15 mouse cellular contexts compared by ENCODE assay signal in genomic region chr6:29529444-29529820, GRCm38 (mm10). TPM values are rescaled to one million over a fixed set of nuclear protein-coding genes. Genes with fewer than 3 reads are reported as not detected.
DNase-seq lines count a peak whose midpoint lies in the region; ATAC-seq and TF ChIP-seq lines count a peak whose summit lies in the region.
"Had no signal": no experiment of that assay in that cellular context is flagged by ENCODE, and none has a peak within 500 bp of the region (broad histone marks: within the 10 kb centered on the region; RNA-seq: fewer than 3 reads in every experiment).

No protein-coding gene starts in this region.

- H3K4me3 ChIP-seq in heart, postnatal 0 days (ENCODE audit: low read depth, low read length): peak overlapping the region; percentile 23; the same call in 1 of the 2 replicates
- H3K4me3 ChIP-seq in brown adipose tissue, adult 24 weeks (ENCODE audit: insufficient read depth, low read depth, low read length): peak overlapping the region; percentile 34
- H3K4me3 ChIP-seq in macrophage (ENCODE audit: inconsistent target): peak overlapping the region; percentile 94
- H3K4me3 ChIP-seq in forebrain, embryonic 11.5 days (ENCODE audit: low read depth, low read length): no peak overlapping the region
- H3K4me3 ChIP-seq: erythroblast, embryonic 14.5 days had no signal

- H3K4me1 ChIP-seq in heart, postnatal 0 days (ENCODE audit: control insufficient read depth, insufficient read depth): peaks cover 9% of the 10 kb centered on the region
- peaks cover 5% of the 10 kb centered on the region; the same call in 1 of the 2 replicates for H3K4me1 ChIP-seq in brown adipose tissue, adult 24 weeks (ENCODE audit: control insufficient read depth, insufficient read depth, insufficient read length, low read length)
- H3K4me1 ChIP-seq in forebrain, embryonic 11.5 days (replicated peaks; ENCODE audit: control insufficient read depth, insufficient read depth, low read length): peaks cover 2% of the 10 kb centered on the region; the same call in 1 of the 2 replicates

- peak overlapping the region; percentile 53 for H3K4me2 ChIP-seq in heart, postnatal 0 days (ENCODE audit: low read depth, low read length)
- no peak overlapping the region for H3K4me2 ChIP-seq in forebrain, embryonic 11.5 days (ENCODE audit: low read depth, low read length, severe bottlenecking)

- no peak overlapping the region for H3K27ac ChIP-seq in heart, postnatal 0 days (ENCODE audit: low read depth)
- H3K27ac ChIP-seq in brown adipose tissue, adult 24 weeks (replicated peaks; ENCODE audit: low read depth, low read length): peak overlapping the region; percentile 41
- peak overlapping the region; percentile 98 for H3K27ac ChIP-seq in macrophage
- no peak overlapping the region for H3K27ac ChIP-seq in forebrain, embryonic 11.5 days (ENCODE audit: low read depth, low read length)
- H3K27ac ChIP-seq: hindbrain, postnatal 0 days had no signal

- ATAC-seq in heart, postnatal 0 days (ENCODE audit: insufficient read depth, low read depth): no peak
- no peak for ATAC-seq in forebrain, embryonic 11.5 days (replicated peaks; ENCODE audit: low FRiP score)
- ATAC-seq: hindbrain, postnatal 0 days had no signal

- DNase-seq in heart, postnatal 0 days (ENCODE audit: low spot score): no peak
- no peak for DNase-seq in heart, postnatal 4 days
- DNase-seq in ES-CJ7 (ENCODE audit: low read depth, low spot score): peak; percentile 76
- no peak for DNase-seq in forebrain, embryonic 11.5 days (ENCODE audit: low spot score)
- DNase-seq in gastrocnemius, adult 8-10 months (ENCODE audit: low spot score in 2 of 2): no peak
- no peak for DNase-seq in thymus, postnatal 0 days (ENCODE audit: low spot score)
- DNase-seq: cerebellum, postnatal 36 days; thymus, postnatal 4 days had no signal

- H3K9me3 ChIP-seq in heart, postnatal 0 days (replicated peaks; ENCODE audit: control insufficient read depth, low read length): no peaks in the 10 kb centered on the region
- H3K9me3 ChIP-seq in forebrain, embryonic 11.5 days (ENCODE audit: control insufficient read depth, low read length): no peaks in the 10 kb centered on the region

- H3K27me3 ChIP-seq in heart, postnatal 0 days (ENCODE audit: control insufficient read depth, insufficient read depth, low read length): peaks cover 25% of the 10 kb centered on the region
- peaks cover 48% of the 10 kb centered on the region for H3K27me3 ChIP-seq in forebrain, embryonic 11.5 days (ENCODE audit: control insufficient read depth, insufficient read depth, low read length)

- H3K79me2 ChIP-seq in macrophage (ENCODE audit: inconsistent target): peaks cover 76% of the 10 kb centered on the region

- H3K36me3 ChIP-seq in heart, postnatal 0 days (replicated peaks; ENCODE audit: control insufficient read depth, insufficient read depth, low read length): no peaks in the 10 kb centered on the region
- H3K36me3 ChIP-seq in macrophage (ENCODE audit: inconsistent target): peaks cover 25% of the 10 kb centered on the region
- no peaks in the 10 kb centered on the region for H3K36me3 ChIP-seq in forebrain, embryonic 11.5 days (ENCODE audit: control insufficient read depth, insufficient read depth, low read length)

- 24% methylated on average over 2 of the region's 2 CpGs for WGBS in heart, postnatal 0 days
- WGBS in macrophage (ENCODE audit: missing documents): 0% methylated on average over 1 of the region's 2 CpGs
- 34% methylated on average over 2 of the region's 2 CpGs for WGBS in forebrain, embryonic 11.5 days

- no peak overlapping the region for H3K9ac ChIP-seq in heart, postnatal 0 days (replicated peaks; ENCODE audit: low read depth, low read length)
- H3K9ac ChIP-seq in forebrain, embryonic 11.5 days (ENCODE audit: low read length): no peak overlapping the region

- no peak for TF ChIP-seq EP300 in heart, postnatal 0 days (IDR thresholded peaks at IDR 0.05; ENCODE audit: low read depth)

- TF ChIP-seq CTCF in heart, postnatal 0 days (IDR thresholded peaks at IDR 0.05; ENCODE audit: low read depth): no peak

RNA-seq across cellular contexts. Expression of gene Irf5, which starts 3.0 kb away (rescaled TPM):
- total RNA-seq in heart, postnatal 0 days (2014; rRNA removed; ENCODE audit: low replicate concordance): 3.5 and 3.6 TPM in 2 replicates
- polyA plus RNA-seq in heart, postnatal 0 days (2015; fragmentation: Nextera tagmentation; extraction: Ambion mirVana): 2.3 and 2.7 TPM in 2 replicates
- 1 to 10 TPM; 3.0 TPM for total RNA-seq in heart, postnatal 4 days (2021)
- 2.0 and 2.6 TPM in 2 replicates for polyA plus RNA-seq in brown adipose tissue, adult 24 weeks (2012; ENCODE audit: insufficient read depth, insufficient read length, missing spikeins)
- 100 to 1,000 TPM; 125 to 271 (median 191) TPM for total RNA-seq in macrophage (2018; cell fraction: chromatin; rRNA removed)
- 100 to 1,000 TPM; 137 to 260 (median 207) TPM for total RNA-seq in macrophage (2018; cell fraction: cytosol; rRNA removed)
- 100 to 1,000 TPM; 121 to 294 (median 214) TPM for total RNA-seq in macrophage (2018; cell fraction: nucleus; rRNA removed)
- polyA plus RNA-seq in macrophage (2018): 132 to 204 TPM (median 202 TPM) in 3 replicates
- polyA plus RNA-seq in forebrain, embryonic 11.5 days (2014; fragmentation: Nextera tagmentation; extraction: Ambion mirVana): 2.1 and 2.6 TPM in 2 replicates
- total RNA-seq in gastrocnemius, adult 8-10 months (2022): 1 to 10 TPM; 1.0 to 3.1 (median 1.7) TPM
- polyA plus RNA-seq in thymus, postnatal 0 days (2015; fragmentation: Nextera tagmentation; extraction: Ambion mirVana): 12.3 and 13.4 TPM in 2 replicates

RNA-seq across cellular contexts. Expression of gene Kcp, which starts 21.7 kb away (rescaled TPM):
- 6.2 and 17.9 TPM in 2 replicates for total RNA-seq in heart, postnatal 0 days (2014; rRNA removed; ENCODE audit: low replicate concordance)
- 4.2 and 4.7 TPM in 2 replicates for polyA plus RNA-seq in heart, postnatal 0 days (2015; fragmentation: Nextera tagmentation; extraction: Ambion mirVana)
- 10 to 100 TPM; 11.6 to 15.1 TPM for total RNA-seq in heart, postnatal 4 days (2021)
- polyA plus RNA-seq in brown adipose tissue, adult 24 weeks (2012; ENCODE audit: insufficient read depth, insufficient read length, missing spikeins): 12.6 and 26.4 TPM in 2 replicates
- total RNA-seq in macrophage (2018; cell fraction: chromatin; rRNA removed): 1 to 10 TPM in 1 of 26 experiments, under 1 TPM in 2, not detected in 23; 0.23 to 1.0 (median 0.45) TPM
- under 1 TPM in 15 of 26 experiments, not detected in 11; 0.05 to 0.34 (median 0.10) TPM for total RNA-seq in macrophage (2018; cell fraction: cytosol; rRNA removed)
- under 1 TPM in 3 of 26 experiments, not detected in 23; 0.21 to 0.36 (median 0.25) TPM for total RNA-seq in macrophage (2018; cell fraction: nucleus; rRNA removed)
- polyA plus RNA-seq in macrophage (2018): 0.28 TPM in 1 of 3 replicates, not detected in the others
- polyA plus RNA-seq in forebrain, embryonic 11.5 days (2014; fragmentation: Nextera tagmentation; extraction: Ambion mirVana): 9.6 and 14.4 TPM in 2 replicates
- 1 to 10 TPM; 2.2 to 6.0 (median 4.4) TPM for total RNA-seq in gastrocnemius, adult 8-10 months (2022)
- polyA plus RNA-seq in thymus, postnatal 0 days (2015; fragmentation: Nextera tagmentation; extraction: Ambion mirVana): 0.82 and 1.2 TPM in 2 replicates
- total RNA-seq: megakaryocyte-erythroid progenitor cell, adult 5-6 weeks had no signal

RNA-seq across cellular contexts. Expression of gene Atp6v1fnb, which starts 58.2 kb away (rescaled TPM):
- total RNA-seq in heart, postnatal 0 days (2014; rRNA removed; ENCODE audit: low replicate concordance): not detected in 2 replicates
- not detected in 2 replicates for polyA plus RNA-seq in heart, postnatal 0 days (2015; fragmentation: Nextera tagmentation; extraction: Ambion mirVana)
- not detected for total RNA-seq in heart, postnatal 4 days (2021)
- not detected in 2 replicates for polyA plus RNA-seq in brown adipose tissue, adult 24 weeks (2012; ENCODE audit: insufficient read depth, insufficient read length, missing spikeins)
- total RNA-seq in macrophage (2018; cell fraction: chromatin; rRNA removed): 1 to 10 TPM in 22 of 26 experiments, not detected in 4; 1.3 to 7.6 (median 2.4) TPM
- not detected for total RNA-seq in macrophage (2018; cell fraction: cytosol; rRNA removed)
- 1 to 10 TPM in 9 of 26 experiments, under 1 TPM in 1, not detected in 16; 0.94 to 3.3 (median 1.6) TPM for total RNA-seq in macrophage (2018; cell fraction: nucleus; rRNA removed)
- not detected in 3 replicates for polyA plus RNA-seq in macrophage (2018)
- polyA plus RNA-seq in forebrain, embryonic 11.5 days (2014; fragmentation: Nextera tagmentation; extraction: Ambion mirVana): 0.29 TPM in 1 of 2 replicates, not detected in the other
- not detected for total RNA-seq in gastrocnemius, adult 8-10 months (2022)
- polyA plus RNA-seq in thymus, postnatal 0 days (2015; fragmentation: Nextera tagmentation; extraction: Ambion mirVana): not detected in 2 replicates
- total RNA-seq: hindbrain, postnatal 0 days; layer of hippocampus, postnatal 10 days; megakaryocyte-erythroid progenitor cell, adult 5-6 weeks had no signal
- polyA plus RNA-seq: erythroblast, embryonic 14.5 days; hindbrain, postnatal 0 days; limb, embryonic 11.5 days had no signal

Comparison
In these comparisons a context has a peak if more than half of its experiments do, and no peak if none do; other contexts are left out.
1. H3K27ac ChIP-seq: peak in brown adipose tissue, adult 24 weeks (single experiment) and macrophage (single experiment); none in heart, postnatal 0 days (single experiment) and forebrain, embryonic 11.5 days (single experiment).